Mouse (Mus musculus) embryonic fibroblast, embryonic 13.5 days (primary cell): ENCODE results near the gene Myh7b.

ENCODE experiments used
- CTCF ChIP-seq: IDR thresholded peaks from 2 replicates; pipeline ENCODE4 v1.5.1; 2011; ENCODE audit warnings: mild to moderate bottlenecking, control low read depth, low read length, moderate library complexity, borderline replicate concordance; ENCODE audit not compliant: insufficient read depth
- POLR2A ChIP-seq: IDR thresholded peaks from 2 replicates; pipeline ENCODE4 v1.6.1; 2011; ENCODE audit warnings: low read depth, mild to moderate bottlenecking, control low read depth, low read length, moderate library complexity

GRCm38 (mm10) chr2:155582384-155582995, 28.5 kb upstream of the Myh7b start:
- TF ChIP-seq POLR2A (no peak), CTCF (no peak)
